Mouse (Mus musculus) cerebellum, adult 9-10 months (tissue): ENCODE measurements at regions not wholly inside any gene's neighbourhood (a gene's known extent, or its start where the extent isn't known, plus 50 kb on each side); places are given as distances from the start of the nearest gene placed in this dataset.

Experiments
- DNase-seq: peaks from one replicate; pipeline ENCODE4 v3.0.0; 2022

GRCm38 (mm10) chr10:87733241-87733640 is 124.8 kb upstream of the Igf1 start:
- DNase-seq = no peak

- DNase-seq = no peak
These were observed 117.7 kb upstream of the Igf1 start for GRCm38 (mm10) chr10:87740323-87740722.

- DNase-seq = peak; percentile 22
These were observed 115.3 kb upstream of the Igf1 start for GRCm38 (mm10) chr10:87742766-87743165.

GRCm38 (mm10) chr10:87747846-87748552 is 110.1 kb upstream of the Igf1 start:
- no peak for DNase-seq

- DNase-seq = no peak
These were observed 109.4 kb upstream of the Igf1 start for GRCm38 (mm10) chr10:87748631-87749193.

- no peak for DNase-seq
These were observed 107.7 kb upstream of the Igf1 start for GRCm38 (mm10) chr10:87750321-87750720.

- no peak for DNase-seq
These were observed 107.1 kb upstream of the Igf1 start for GRCm38 (mm10) chr10:87750972-87751371.

GRCm38 (mm10) chr10:87752117-87752516 is 105.9 kb upstream of the Igf1 start:
- DNase-seq = no peak

GRCm38 (mm10) chr10:87753483-87753882 is 104.6 kb upstream of the Igf1 start:
- DNase-seq = no peak

- DNase-seq = no peak
These were observed 96.5 kb upstream of the Igf1 start for GRCm38 (mm10) chr10:87761528-87762030.

- no peak for DNase-seq
These were observed 70.5 kb upstream of the Igf1 start for GRCm38 (mm10) chr10:87787521-87787920.

GRCm38 (mm10) chr10:87792346-87792745 is 65.7 kb upstream of the Igf1 start:
- no peak for DNase-seq

- DNase-seq = no peak
These were observed 53.9 kb upstream of the Igf1 start for GRCm38 (mm10) chr10:87803936-87804791.

GRCm38 (mm10) chr10:87804792-87805082 is 53.3 kb upstream of the Igf1 start:
- no peak for DNase-seq
